Mouse (Mus musculus) heart, postnatal 14 days (tissue): ENCODE data around the gene Rasgef1b. TPM values are rescaled to one million over a fixed set of nuclear protein-coding genes. Genes with fewer than 3 reads are reported as not detected.

ENCODE experiments used
- DNase-seq, 2 experiments: peaks; one replicate each; pipeline ENCODE4 v3.0.0; 2021 to 2022
- intact Hi-C: fragments of 180-260 bp; cut with DNase I; formaldehyde crosslinking; loops from one replicate; pipeline ENCODE4 v1.15.1; 2025
- total RNA-seq, 2 experiments: library from RNA; stranded (reverse); gene quantifications; 2 replicates each; pipeline ENCODE4 v1.2.3; 2021

Rasgef1b gene
- total RNA-seq, 2 experiments from 2014 or later = 10.3 to 12.3 TPM

DNA sequence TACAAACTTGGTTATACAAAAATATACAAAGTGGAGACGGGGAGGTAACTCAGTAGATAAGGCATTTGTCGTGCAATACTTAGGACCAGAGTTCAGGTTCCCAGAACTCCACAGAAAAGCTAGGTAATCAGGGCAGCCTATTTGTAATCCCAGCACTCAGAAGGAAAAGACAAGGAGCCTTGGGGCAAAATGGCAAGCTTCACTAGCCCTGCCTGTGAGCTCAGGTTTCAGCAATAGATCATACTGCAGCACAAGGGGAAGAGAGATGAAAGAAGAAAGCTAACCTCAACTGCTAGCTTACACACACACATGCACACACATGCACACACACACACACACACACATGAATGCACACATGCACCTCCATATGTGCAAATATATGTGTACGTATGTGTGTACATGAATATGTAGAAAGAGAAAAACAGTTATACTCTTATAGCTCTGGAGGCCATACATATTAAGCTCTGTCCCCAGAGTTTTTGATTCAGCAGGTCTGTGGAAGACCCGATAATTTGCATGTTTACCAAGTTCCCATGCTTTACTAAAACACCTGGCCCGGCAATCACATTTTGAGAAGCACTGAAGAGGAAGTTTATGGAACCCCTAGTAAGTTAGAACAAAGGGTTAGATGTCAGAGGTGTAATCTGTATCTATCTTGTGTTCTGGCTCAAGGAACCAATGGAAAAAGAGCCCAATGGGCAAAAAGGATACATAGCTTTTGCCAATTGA, 256.1 kb downstream of the Rasgef1b start:
- intact Hi-C loops = no loop called here
- DNase-seq = no peak

DNA sequence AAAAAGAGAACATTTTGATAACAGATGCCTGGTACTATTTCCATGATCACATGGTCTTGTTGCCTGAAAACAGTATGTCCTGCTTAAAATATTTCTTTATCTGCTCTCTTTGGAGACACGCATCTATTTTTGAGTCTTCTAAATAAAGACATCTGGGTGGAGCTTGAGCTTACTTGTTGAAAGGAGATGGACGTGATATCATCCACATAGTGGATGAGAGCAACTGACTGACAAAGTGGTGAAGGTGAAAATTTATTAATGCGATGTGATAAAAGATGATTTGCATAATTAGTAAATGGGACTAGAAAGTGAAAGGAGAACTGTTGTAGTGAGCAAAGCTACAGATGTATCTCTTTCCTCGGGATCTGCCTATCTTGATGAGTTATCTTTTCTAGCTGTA, 257.1 kb downstream of the Rasgef1b start:
- intact Hi-C loops = no loop called here

DNA sequence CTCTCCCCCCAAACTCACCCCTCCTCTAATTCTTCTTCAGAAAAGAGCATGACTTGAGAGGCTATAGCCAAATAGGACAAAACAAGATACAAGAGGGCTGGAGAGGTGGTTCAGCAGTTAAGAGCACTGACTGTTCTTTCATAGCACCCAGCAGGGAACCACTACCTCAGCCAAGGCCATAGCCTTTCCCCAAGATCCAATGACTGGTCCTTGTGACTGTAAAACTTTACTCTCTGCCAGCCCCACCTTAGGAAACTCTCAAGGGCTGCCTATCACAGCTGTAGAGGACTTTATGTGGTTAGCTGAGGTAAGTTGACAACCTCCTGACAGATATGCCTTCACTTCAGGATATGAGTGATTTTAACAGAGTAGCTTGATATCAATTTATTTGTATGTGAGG, 258.3 kb downstream of the Rasgef1b start:
- intact Hi-C loops = no loop called here
- DNase-seq = no peak

More for the DNA sequence above, 257.1 kb downstream of the Rasgef1b start:
- no peak for DNase-seq

DNA sequence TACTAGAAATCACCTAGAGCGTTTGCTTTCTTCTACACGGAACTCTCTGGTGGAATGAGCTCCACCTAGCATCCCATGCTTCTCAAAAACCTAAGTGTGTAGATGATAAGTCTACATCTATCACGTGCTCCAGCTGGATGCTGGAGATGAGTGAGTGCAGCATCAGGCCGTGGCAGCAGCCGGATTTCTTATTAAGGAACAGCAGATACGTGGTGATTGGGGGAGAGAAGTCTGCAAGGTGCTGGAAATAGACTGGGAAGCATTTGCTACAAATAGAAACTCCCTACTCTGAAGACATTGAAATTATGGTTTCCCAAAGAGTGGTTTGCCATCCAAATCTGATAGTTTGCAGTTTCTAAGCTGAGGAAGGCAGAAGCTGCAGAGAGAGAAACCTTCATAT, 269.9 kb downstream of the Rasgef1b start:
- intact Hi-C loops = no loop called here
- DNase-seq = no peak

DNA sequence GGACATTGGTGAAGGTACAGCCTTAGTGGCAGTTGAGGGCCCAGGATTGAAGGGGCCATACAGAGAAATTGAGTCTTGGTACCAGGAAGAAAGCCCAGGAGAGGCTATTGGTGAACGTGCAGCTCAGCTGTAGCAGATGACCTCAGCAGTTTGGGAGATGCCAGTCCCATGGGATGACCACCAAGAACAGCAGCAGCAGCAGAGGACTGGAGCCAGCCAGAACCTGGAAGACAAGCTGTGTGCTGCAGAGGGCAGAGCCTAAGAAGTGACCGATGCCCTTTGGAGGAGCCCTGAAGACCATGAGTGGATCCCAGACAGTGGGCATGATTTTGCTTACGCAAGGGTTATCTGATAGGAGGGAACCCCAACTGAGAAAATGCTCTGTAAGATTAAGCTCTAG, 271.6 kb downstream of the Rasgef1b start:
- intact Hi-C loops = no loop called here

DNA sequence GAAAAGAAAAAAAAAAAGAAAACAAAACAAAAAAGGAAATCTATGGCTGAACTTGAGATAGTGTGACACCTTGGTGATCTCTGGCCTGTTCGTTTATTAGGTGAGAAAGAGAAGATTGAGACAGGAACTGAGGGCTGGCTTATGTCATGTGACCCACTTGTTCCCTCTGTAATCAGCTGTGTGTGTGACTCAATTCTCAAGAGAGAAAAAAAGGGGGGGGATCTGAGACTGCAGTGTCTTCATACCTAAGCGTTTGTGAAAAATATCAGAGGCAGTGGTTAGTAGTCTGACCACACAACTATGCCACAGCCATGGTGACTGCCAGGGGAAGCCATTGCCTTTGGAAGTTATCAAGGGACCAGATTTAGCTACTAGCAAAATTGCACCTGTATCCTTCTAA, 276.9 kb downstream of the Rasgef1b start:
- no peak for DNase-seq
- intact Hi-C loops = no loop called here

More for the DNA sequence above, 271.6 kb downstream of the Rasgef1b start:
- DNase-seq = no peak

DNA sequence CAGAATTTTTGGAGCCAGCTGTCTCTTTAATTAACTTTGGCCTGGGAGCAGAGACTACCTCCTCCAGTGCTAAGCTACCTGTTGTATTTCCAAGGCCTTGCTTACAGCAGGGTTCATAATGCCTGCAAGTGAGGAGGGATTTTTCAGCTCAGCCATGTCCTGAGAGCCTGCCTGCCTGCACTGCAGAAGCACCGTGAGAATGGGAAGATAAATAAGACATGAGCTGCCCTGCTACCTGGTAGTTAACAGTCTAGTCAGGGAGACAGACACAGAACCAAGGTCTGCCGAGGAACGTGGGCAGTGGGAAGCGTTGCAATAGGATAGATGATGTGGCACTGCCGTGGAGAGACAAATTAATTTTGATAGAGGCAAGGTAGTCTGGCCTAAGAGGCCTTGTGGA, 277.4 kb downstream of the Rasgef1b start:
- intact Hi-C loops = no loop called here

DNA sequence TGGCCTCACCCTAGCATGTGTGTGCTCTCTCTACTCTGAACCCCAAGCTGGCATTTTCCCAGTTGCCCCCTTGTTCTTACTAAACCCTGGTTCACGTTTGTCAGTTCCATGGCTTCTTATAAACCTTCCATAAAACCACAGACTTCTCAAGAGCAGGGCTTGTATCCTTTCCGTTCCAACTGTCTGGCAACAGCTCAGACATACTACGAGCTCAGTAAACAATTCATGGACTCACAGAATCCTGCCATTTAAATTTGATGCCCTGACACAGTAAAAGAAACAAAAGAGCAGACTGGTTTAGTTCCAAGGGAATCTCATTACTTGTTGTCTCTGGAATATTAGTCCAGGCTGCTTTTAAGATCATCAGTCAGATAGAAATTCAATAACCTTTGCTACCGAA, 277.9 kb downstream of the Rasgef1b start:
- intact Hi-C loops = no loop called here
- DNase-seq = no peak

More for the DNA sequence above, 277.4 kb downstream of the Rasgef1b start:
- DNase-seq = no peak

DNA sequence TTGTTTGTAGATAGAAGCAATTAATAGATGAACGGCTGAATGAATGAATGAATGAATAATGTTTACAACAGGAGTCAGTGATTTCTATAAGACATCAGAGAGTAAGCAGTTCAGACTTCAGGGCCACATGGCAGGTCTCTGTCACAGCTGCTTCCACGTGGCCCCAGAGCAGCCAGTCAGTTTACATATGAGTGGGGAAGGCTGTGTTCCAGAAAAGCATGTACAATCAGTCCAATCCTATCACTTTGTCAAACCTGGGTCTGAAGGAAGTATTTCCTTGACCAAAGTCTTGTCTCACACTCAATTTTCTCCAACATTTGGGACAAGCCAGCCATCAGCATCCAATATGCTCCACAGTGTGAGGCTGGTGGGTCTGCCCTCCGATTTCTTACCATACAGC, 278.4 kb downstream of the Rasgef1b start:
- intact Hi-C loops = no loop called here
- no peak for DNase-seq

DNA sequence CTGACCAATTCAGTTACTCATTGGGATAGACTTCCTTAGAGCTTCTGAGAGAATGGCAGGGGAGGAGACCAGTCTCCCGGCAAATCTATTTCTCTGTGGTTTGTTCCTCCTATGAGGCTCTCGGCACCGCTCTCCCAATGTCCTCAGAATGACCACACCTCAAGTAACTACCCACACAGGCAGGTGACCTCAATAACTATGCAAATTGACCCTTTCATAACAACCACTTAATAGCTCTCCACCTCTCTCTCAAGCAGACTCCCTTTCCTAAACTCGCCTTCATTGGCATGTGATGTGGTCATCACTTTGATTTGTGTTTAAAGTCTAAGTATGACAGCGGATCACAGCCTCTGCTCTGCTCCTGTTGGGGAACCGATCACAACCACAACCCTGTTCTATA, 281.4 kb downstream of the Rasgef1b start:
- no peak for DNase-seq
- intact Hi-C loops = no loop called here

DNA sequence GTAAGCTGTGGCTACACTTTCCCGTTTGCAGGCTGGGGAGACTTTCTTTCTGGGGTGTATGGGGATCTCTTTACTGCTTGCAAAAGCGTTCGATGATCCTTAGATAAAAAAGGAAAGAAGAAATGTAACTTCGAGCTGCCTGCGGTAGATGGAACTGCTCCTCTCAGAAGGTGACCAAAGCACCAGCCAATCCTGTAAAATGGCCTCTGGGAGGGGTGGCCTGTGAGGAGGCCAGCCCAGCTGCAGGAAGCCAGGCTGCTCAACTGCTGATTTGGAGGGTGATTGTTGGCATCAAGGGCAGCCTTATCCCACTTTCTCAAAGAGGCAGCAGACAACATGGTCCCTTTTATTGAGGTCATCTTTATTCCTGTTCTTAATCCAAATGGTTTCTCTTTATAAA, 283.6 kb downstream of the Rasgef1b start:
- intact Hi-C loops = no loop called here
- no peak for DNase-seq

DNA sequence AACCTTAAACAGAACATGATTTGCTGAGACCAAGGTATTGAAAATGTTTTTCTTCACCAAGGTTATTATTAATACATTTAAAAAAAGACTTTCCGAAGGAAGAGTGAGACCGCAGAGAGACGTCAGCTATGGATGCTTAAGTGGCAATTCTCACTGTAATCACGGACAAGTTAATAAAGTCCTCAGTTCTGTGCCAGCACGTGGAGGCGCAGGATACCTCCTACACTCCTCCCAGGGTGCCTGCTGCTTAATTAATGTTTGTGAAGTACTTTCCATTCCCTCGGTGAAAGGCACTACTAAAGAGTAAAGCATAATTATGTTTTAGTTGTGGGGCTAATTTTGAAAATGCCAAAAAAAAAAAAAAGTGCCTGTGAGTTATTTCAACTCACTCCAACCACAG, 284.1 kb downstream of the Rasgef1b start:
- no peak for DNase-seq
- intact Hi-C loops = no loop called here

DNA sequence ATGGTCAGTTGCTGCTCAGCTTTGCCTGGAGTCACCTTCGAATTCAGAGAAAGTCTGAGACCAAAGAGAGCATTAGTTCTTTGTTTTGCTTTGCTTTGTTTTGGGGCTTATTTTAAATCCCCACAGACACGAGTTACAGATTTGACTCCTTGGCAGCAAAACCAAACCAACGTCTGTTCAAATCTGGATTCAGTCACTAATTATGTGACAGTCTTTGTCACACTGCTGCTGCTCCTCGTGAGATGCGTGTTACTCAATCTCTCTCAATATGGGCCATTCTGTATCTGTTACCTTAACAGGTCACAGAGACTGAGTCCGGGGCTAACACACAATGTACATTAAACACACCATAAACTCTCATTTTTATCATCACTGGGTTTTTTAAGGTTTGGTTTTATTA, 288.8 kb downstream of the Rasgef1b start:
- no peak for DNase-seq
- intact Hi-C loops = no loop called here

DNA sequence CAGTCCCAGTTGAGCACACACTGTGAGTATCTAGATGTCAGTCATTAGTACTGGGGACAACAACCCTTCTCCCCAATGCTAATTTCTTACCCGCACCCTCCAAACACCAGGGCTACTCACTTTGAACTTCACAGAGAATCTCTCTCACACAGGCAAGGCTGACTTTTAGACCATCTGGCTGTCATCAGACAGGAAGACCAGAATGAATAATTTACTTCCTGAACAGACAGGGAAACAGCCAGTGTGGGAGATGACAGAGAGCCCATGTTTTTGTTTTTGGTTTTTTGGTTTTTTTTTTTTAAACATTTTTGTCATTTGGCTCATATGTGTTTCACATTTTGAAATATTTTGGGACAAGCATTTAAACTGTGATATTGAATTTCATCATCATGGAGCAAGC, 290.3 kb downstream of the Rasgef1b start:
- no peak for DNase-seq
- intact Hi-C loops = no loop called here

DNA sequence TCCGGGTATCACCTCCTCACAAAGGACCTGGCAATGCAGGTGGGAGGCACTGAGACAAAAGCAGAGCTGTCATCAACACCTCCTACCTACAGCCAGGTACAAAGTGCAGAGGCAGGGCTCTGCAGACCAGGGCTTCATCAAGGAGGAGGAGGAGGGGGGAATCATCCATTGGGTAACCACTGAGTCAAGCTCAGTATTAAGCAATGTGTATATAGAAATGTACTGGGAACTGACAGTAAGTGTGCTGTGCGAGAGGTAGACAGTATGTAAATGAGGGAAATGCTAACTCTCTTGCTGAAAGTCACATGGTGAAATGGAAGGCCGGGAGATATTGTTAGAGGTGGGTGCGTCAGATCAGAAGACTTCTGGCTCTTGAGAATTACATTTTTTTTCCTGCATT, 294.6 kb downstream of the Rasgef1b start:
- no peak for DNase-seq
- intact Hi-C loops = no loop called here

DNA sequence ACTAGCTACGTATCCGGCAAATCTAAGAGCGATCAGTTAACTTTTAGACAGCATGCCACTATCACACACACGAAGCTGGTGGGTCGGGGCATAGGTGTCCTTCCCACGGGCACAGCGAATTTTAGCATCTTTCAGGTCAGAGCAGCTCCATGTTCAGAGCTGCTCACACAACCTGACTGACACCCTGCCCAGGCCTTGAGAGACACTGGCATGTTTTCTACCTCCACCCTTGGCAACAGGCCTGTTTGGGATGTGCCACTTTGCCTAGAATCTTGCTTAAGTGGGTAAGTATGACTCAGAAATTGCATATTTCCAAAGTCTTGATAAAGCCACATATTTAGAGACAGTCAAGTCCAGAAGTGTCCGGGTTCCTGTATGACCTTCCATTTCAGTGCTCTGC, 296.4 kb downstream of the Rasgef1b start:
- intact Hi-C loops = no loop called here

DNA sequence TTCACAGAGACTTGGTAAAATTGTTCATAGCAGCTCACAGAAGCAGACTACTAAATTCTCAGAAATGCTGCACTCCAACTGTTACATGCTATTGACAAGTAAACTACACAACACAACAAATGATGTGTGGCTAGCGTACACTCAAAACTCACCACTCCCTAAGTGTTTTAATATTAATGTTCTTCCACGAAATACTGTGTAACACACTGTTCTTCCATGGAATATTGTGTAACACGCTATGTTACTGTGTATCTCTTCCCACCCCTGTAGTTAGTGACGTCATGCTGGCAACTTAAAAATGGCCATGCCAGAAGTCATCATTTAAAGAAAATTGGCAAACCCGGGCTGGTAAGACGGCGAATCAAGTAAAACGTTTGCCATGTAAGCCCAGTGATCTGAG, 299.6 kb downstream of the Rasgef1b start:
- intact Hi-C loops = no loop called here
- no peak for DNase-seq

More for the DNA sequence above, 296.4 kb downstream of the Rasgef1b start:
- no peak for DNase-seq

DNA sequence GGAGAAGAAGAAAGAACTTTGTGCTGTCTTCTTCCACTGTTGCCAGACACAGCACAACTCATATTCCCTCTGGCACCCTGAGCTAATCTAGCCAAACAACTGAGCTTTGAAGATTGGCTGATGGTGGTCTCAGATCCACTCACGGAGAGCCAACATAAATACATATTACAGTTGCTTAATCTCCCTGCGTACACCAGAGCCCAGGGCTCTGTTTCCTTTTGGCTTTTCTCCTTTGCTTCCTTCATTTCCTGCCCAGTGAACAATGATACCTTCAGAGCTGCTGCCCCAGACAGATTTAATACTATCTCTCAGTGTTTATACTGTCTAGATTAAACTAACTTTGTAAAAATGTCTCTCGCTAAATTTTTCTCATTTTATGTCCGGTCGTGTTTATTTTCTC, 300.2 kb downstream of the Rasgef1b start:
- intact Hi-C loops = no loop called here
- no peak for DNase-seq

DNA sequence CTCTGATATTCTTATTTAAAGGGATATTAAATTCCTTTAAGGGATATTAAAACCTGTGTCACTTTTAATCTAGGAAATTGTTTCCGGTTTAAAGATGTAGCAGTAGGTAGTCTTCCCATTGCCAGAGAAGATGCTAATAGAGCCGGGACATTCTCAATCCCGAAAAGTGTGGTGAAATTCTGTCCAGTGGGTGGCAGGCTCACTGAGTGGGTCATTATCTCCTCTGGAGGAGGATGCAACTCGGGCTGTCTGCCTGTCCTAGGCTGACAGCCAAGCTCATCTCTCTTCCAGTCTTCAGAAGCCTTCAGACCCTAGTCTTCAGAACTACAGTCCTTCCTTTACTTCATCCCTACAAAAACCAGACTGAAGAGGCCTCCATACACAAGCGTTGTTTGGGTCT, 305.6 kb downstream of the Rasgef1b start:
- DNase-seq = peak in 1 of 2 experiments; percentile 12
- intact Hi-C loops = no loop called here

DNA sequence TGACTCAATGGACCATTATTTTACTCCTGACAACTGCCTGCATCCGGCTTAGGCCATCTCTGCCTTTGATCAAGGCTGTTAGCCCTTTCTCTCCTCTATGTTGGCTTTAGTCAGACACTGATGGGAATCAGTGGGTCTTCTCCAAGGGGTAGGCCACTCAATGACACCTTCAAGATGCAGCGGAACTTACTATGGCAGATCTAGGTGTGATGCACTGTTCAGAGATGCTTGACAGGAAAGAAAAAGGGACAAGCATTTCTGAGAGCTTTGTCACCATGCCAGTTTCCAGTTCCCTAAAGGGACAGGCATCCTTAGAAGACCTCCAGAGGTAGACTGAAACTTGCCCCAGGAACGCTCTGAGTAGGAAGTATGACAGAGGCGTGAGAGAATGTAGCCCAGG, 306.0 kb downstream of the Rasgef1b start:
- intact Hi-C loops = no loop called here
- no peak for DNase-seq

DNA sequence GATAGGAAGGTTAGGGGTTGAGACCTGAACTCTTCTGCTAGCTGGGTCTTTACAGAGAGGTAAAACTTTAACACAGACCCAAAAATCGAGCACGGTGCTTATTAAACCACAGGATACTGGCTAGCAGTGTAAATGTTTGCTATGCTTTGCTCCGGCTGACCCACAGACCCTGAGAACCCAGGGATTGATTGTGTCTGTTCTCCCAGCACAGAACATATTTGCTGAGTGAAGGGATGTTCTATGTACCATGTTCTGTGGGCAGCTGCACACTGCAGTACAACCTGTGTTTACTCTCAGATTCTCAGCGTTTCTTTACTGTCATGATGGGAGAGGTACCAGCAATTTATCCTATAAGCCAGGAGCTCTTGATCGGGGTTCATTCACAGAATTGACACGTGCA, 306.8 kb downstream of the Rasgef1b start:
- DNase-seq = no peak
- intact Hi-C loops = no loop called here

DNA sequence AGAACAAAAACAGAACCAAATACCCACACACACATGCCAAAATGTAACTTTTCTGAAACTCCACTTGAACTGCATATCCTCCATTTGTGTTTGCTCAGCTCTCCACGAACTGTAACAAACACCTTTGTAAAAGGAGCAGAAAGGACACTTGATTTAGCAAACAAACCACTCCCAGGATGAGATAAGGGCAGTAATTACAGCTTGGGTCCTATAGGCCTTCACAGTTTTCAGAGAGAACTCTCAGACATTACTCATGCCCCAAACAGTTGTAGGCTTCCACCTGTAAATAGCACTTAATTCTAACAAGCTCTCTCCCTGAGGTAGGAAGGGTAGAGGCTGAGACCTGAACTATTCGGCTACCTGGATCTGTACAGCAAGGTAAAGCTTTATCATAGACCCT, 309.0 kb downstream of the Rasgef1b start:
- DNase-seq = no peak
- intact Hi-C loops = no loop called here

DNA sequence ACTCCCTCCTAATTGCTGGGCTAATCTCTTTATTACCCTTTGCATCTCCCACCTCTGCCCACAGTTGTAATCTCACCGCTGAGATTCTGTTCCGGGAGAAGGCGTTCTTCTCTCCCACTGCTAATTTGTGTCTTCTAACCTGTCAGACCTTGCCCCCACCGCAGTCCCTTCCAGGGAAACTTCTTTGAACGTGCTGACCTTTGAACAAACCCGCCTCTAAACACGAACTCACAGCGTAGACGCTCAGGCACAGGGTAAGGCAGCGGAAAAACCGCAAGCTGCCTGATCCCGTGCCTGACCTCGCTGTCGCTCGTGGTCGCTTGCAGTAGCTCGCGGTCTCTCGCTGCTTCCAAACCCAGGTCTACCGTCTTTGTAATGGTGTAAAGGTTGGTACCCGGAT, 312.0 kb downstream of the Rasgef1b start:
- no peak for DNase-seq
- intact Hi-C loops = no loop called here
